Mouse (Mus musculus) kidney, embryonic 16.5 days (tissue): ENCODE measurements around the gene Ptprt. TPM values are rescaled to one million over a fixed set of nuclear protein-coding genes. Genes with fewer than 3 reads are reported as not detected.

Experiments used
- ATAC-seq: fragments of 200-750 bp; cut with Nextera tagmentation; 2 replicates; pipeline ENCODE4 v1.8.0; 2017; ENCODE audit warnings: moderate TSS enrichment; ENCODE audit not compliant: low FRiP score, low TSS enrichment
- H3K27ac ChIP-seq: fragments of 300-500 bp; sonication (generic); 2 replicates; pipeline ENCODE4 v1.5.1; 2014; ENCODE audit warnings: low read length
- H3K27me3 ChIP-seq: fragments of 300-500 bp; sonication (generic); 2 replicates; pipeline ENCODE4 v1.6.1; 2014; ENCODE audit warnings: low read length, control low read depth, mixed read lengths; ENCODE audit not compliant: insufficient read depth
- H3K36me3 ChIP-seq: fragments of 300-500 bp; sonication (generic); 2 replicates; pipeline ENCODE4 v1.6.1; 2014; ENCODE audit warnings: low read length, control low read depth, mixed read lengths; ENCODE audit not compliant: insufficient read depth
- H3K4me1 ChIP-seq: fragments of 300-500 bp; sonication (generic); 2 replicates; pipeline ENCODE4 v1.6.1; 2014; ENCODE audit warnings: low read length, control low read depth, mixed read lengths; ENCODE audit not compliant: insufficient read depth
- H3K4me2 ChIP-seq: fragments of 300-500 bp; sonication (generic); replicated peaks from 2 replicates; pipeline ENCODE4 v1.6.1; 2014; ENCODE audit warnings: low read depth, low read length
- H3K4me3 ChIP-seq: fragments of 300-500 bp; sonication (generic); 2 replicates; pipeline ENCODE4 v1.5.1; 2014; ENCODE audit warnings: mild to moderate bottlenecking, low read length
- H3K9ac ChIP-seq: fragments of 300-500 bp; sonication (generic); replicated peaks from 2 replicates; pipeline ENCODE4 v1.6.1; 2014; ENCODE audit warnings: low read length
- H3K9me3 ChIP-seq: fragments of 300-500 bp; sonication (generic); 2 replicates; pipeline ENCODE4 v1.6.1; 2016; ENCODE audit warnings: low read length, control low read depth
- WGBS: fragments of 180-500 bp; shearing (Covaris S2); extraction: QIAGEN DNeasy Blood & Tissue Kit; methylation state at CpG from one replicate; pipeline ENCODE4 v1.1.7; 2014; 5-methylcytosine and 5-hydroxymethylcytosine counted together
- polyA plus RNA-seq: library from polyadenylated mRNA; unstranded; fragments of >200 nt; fragmentation: Nextera tagmentation; extraction: Ambion mirVana; gene quantifications from 2 replicates; pipeline ENCODE4 v1.2.1, GENCODE M21; 2015

The Ptprt gene
- polyA plus RNA-seq, 1 experiment from 2014 or later: 3.2 TPM

DNA sequence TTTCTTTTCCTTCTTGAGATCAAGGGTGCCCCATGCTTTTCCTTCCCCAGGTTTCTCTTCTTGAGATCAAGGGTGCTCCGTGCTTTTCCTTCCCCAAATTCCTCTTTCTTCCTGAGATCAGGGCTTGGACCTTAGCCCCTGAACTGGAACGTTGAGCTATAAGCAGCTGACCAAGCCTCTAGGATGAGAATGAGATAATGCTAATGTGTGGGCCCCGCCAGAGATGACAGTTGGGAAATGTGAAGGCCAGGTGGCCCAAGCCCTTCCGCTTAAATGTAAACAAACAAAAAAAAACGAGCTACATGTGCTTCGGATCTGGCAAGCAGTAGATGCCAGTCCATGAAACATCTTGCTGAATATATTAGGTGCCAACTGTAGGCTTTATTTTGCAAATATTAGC is 266.3 kb downstream of the Ptprt start:
- H3K4me3 ChIP-seq: no peak overlapping the region
- no peaks in the 10 kb centered on the region for H3K27me3 ChIP-seq
- H3K27ac ChIP-seq: no peak overlapping the region
- no peak overlapping the region for H3K4me2 ChIP-seq
- no peaks in the 10 kb centered on the region; the same call in 1 of the 2 replicates for H3K9me3 ChIP-seq
- WGBS: 68% methylated on average over 6 of the region's 6 CpGs
- H3K4me1 ChIP-seq: no peaks in the 10 kb centered on the region
- no peak overlapping the region for H3K9ac ChIP-seq
- no peaks in the 10 kb centered on the region for H3K36me3 ChIP-seq
- no peak for ATAC-seq

DNA sequence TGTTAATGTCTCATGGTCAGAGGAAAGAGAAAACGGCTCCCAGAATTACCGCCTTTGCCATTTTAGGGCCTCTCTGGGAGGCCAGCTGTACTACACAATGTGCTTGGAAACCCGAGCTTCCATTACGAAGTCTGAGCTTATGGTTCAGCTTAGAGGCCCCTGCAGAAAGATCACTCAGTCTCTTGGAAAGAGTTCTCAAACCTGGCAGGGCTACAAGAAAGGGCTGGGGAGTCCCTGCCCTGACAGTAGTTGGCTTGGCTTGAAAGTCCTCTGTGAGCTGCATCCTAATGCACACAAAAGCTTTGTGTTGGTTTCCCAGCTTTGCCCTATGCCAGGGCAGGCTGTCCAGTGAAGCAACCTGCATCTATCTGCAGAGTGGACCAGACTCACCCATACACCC is 269.1 kb downstream of the Ptprt start:
- Histone ChIP-seq H3K4me3 (no peak overlapping the region), H3K4me1 (no peaks in the 10 kb centered on the region), H3K4me2 (no peak overlapping the region), H3K9me3 (no peaks in the 10 kb centered on the region; the same call in 1 of the 2 replicates), H3K36me3 (no peaks in the 10 kb centered on the region), H3K9ac (no peak overlapping the region), H3K27me3 (no peaks in the 10 kb centered on the region), H3K27ac (no peak overlapping the region)
- no peak for ATAC-seq
- whole genome bisulfite sequencing: 34% methylated on average over 4 of the region's 4 CpGs

DNA sequence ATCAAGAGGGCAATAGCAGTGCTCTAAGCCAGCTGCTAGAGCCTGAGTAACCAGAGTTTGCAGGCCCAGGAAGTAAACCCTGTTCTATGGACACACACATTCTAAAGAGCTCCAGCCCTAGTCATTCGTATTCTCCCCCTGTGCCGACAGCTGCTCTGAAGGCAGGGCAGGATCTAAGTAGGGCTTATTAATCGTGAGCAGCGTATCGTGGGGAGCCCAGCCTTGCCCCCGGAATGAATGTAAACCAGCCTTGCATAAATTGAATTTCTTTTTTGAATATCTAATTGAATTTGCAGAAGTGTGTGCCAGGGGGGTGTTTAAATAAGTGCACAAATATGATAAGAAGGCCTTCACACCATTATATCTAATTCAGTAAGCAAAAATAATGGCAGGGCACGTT is 283.6 kb downstream of the Ptprt start:
- no peak overlapping the region for H3K4me3 ChIP-seq
- H3K36me3 ChIP-seq: no peaks in the 10 kb centered on the region
- WGBS: 82% methylated on average over 7 of the region's 7 CpGs
- no peaks in the 10 kb centered on the region for H3K9me3 ChIP-seq
- H3K27ac ChIP-seq: no peak overlapping the region
- no peaks in the 10 kb centered on the region for H3K27me3 ChIP-seq
- no peaks in the 10 kb centered on the region for H3K4me1 ChIP-seq
- no peak for ATAC-seq
- H3K9ac ChIP-seq: no peak overlapping the region
- H3K4me2 ChIP-seq: no peak overlapping the region

DNA sequence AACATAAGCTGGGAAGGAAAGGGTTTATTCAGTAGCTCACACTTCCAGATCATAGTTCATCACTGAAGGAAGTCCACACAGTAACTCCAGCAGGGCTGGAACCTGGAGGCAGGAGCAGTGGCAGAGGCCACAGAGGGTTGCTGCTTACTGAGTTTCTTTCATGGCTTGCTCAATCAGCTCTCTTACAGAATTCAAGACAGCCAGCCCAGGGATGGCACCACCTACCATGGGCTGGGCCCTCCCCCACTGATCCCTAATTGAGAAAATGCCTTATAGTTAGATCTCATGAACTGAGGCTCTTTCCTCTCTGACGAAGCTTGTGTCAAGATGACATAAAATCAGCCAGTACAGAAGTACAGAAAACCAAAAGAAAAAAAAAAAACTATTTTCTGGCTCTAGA is 311.9 kb downstream of the Ptprt start:
- H3K4me3 ChIP-seq: no peak overlapping the region
- WGBS: 48% methylated on average over 1 of the region's 1 CpGs
- no peaks in the 10 kb centered on the region for H3K9me3 ChIP-seq
- no peak for ATAC-seq
- H3K9ac ChIP-seq: no peak overlapping the region
- H3K27ac ChIP-seq: no peak overlapping the region
- H3K36me3 ChIP-seq: no peaks in the 10 kb centered on the region
- H3K27me3 ChIP-seq: no peaks in the 10 kb centered on the region
- H3K4me1 ChIP-seq: no peaks in the 10 kb centered on the region
- H3K4me2 ChIP-seq: no peak overlapping the region

DNA sequence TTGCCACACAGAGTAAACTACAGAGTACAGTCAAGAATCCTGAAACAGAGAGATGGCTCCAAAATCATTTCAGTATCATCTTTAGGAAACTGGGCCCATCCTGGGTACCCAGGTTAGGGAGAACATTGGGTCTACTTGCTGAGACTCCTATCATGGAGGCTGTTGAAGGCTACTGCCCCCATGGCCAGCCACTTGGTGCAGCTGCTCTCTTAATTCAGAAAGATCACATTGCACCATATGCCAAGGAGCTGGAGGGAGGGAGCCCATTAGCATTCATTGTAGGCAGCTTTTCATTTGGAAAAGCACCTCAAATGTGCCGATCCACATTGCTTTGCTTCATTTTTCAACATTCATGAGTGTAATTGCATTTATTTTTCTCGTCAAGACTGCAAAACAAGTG is 319.1 kb downstream of the Ptprt start:
- H3K4me1 ChIP-seq: no peaks in the 10 kb centered on the region
- H3K27me3 ChIP-seq: no peaks in the 10 kb centered on the region
- no peak overlapping the region for H3K9ac ChIP-seq
- no peaks in the 10 kb centered on the region for H3K36me3 ChIP-seq
- H3K4me2 ChIP-seq: no peak overlapping the region
- ATAC-seq: no peak
- H3K27ac ChIP-seq: no peak overlapping the region
- 76% methylated on average over 2 of the region's 2 CpGs for WGBS
- no peak overlapping the region for H3K4me3 ChIP-seq
- H3K9me3 ChIP-seq: no peaks in the 10 kb centered on the region

DNA sequence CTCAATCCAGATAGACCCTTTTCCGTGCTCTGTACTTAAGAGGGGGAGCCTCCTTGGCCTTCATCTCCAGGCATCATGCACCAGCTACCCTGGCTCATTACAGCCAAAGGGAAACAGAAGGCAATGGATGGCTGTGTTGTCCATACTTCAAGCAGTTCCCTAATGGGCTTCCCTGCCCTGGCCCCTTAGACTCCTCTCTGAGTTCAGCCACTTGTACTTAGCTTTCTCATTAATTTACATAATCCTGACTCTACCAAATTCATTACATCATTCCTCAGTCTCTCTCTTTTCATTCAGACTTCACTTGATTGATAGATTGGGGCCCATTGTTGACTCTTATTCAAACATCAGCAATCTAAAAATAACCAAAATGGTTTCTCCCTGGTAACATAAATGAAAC is 320.7 kb downstream of the Ptprt start:
- Histone ChIP-seq H3K27ac (no peak overlapping the region), H3K9ac (no peak overlapping the region), H3K4me3 (no peak overlapping the region), H3K9me3 (no peaks in the 10 kb centered on the region), H3K27me3 (no peaks in the 10 kb centered on the region), H3K4me1 (no peaks in the 10 kb centered on the region), H3K4me2 (no peak overlapping the region), H3K36me3 (no peaks in the 10 kb centered on the region)
- ATAC-seq: no peak
- 92% methylated on average over 1 of the region's 1 CpGs for WGBS

DNA sequence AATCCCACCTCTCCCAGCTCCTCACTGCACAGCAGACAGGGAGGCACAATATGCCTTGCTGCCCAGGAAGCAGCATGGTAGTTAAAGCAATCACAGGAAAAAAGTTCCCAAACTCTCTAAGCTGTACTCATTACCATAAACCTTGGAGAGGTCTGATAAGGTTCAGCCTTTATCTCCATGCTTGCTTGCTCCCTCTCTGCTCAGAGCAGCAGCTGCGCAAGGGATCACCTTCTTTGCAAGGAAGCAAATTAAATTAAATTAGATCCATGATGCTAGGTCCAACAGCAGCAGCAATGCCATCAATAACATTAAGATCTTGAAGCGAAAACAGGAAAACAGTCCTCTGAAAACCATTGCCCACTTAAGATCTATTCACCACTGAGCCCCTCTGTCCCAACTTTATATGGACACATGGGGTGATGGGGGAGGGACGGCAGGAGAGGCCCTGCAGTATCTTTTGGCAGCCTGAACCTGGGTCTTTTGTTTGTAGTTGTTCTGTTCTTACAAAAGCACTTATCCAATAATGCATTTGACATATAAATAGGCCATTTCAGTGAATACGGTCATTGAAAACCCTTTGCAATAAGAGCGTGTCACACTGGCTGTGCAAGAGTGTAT is 328.8 kb downstream of the Ptprt start:
- no peaks in the 10 kb centered on the region for H3K36me3 ChIP-seq
- no peaks in the 10 kb centered on the region for H3K27me3 ChIP-seq
- no peak overlapping the region for H3K9ac ChIP-seq
- no peak overlapping the region for H3K27ac ChIP-seq
- no peak overlapping the region for H3K4me3 ChIP-seq
- WGBS: 76% methylated on average over 5 of the region's 5 CpGs
- H3K9me3 ChIP-seq: no peaks in the 10 kb centered on the region
- no peak overlapping the region for H3K4me2 ChIP-seq
- no peaks in the 10 kb centered on the region for H3K4me1 ChIP-seq
- ATAC-seq: no peak

DNA sequence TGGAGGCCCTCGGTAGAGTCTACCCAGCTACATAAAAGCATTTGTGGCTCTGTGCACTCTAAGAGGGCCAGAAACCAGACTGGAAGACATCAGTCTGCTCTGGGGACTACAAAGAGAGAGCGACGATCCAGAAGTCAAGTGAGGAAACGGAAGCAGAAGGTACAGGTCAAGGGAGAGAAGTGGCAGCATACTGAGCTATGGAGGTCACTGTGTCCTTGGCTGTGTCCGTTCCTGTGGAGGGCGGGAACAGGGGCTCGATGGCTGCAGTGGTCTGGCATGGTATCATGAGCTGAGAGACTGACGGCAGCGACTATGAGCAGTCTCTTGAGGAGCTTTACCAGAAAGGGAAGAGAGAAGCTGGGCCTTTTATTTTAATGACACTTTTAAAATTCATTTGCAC is 331.5 kb downstream of the Ptprt start:
- Histone ChIP-seq H3K36me3 (no peaks in the 10 kb centered on the region), H3K4me3 (no peak overlapping the region), H3K4me1 (no peaks in the 10 kb centered on the region), H3K27ac (no peak overlapping the region), H3K4me2 (no peak overlapping the region), H3K27me3 (no peaks in the 10 kb centered on the region), H3K9ac (no peak overlapping the region), H3K9me3 (no peaks in the 10 kb centered on the region)
- WGBS: 92% methylated on average over 9 of the region's 9 CpGs
- ATAC-seq: no peak

DNA sequence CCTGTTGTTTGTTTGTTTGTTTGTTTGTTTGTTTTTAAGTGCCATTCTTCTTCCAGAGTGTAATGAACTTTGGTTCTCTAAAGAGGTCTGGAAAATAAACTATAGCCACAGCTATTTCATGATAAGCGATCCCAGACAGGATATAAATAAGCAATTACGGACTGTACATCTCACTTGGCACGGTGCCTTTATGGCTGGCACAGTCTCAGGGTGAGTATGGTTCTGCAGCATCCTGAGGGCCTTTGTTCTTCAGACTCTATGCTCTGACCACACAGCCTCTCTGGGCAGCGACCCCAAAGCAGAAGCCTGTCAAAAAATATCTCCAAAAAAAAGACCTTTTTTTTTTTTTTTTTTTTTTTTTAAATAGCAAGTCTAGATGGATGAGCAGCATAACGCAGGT is 338.5 kb downstream of the Ptprt start:
- H3K36me3 ChIP-seq: no peaks in the 10 kb centered on the region
- H3K27me3 ChIP-seq: no peaks in the 10 kb centered on the region
- no peak overlapping the region for H3K27ac ChIP-seq
- H3K9ac ChIP-seq: no peak overlapping the region
- WGBS: 73% methylated on average over 5 of the region's 5 CpGs
- H3K4me2 ChIP-seq: no peak overlapping the region
- H3K4me3 ChIP-seq: no peak overlapping the region
- H3K9me3 ChIP-seq: no peaks in the 10 kb centered on the region; the same call in 1 of the 2 replicates
- no peaks in the 10 kb centered on the region for H3K4me1 ChIP-seq
- ATAC-seq: no peak

DNA sequence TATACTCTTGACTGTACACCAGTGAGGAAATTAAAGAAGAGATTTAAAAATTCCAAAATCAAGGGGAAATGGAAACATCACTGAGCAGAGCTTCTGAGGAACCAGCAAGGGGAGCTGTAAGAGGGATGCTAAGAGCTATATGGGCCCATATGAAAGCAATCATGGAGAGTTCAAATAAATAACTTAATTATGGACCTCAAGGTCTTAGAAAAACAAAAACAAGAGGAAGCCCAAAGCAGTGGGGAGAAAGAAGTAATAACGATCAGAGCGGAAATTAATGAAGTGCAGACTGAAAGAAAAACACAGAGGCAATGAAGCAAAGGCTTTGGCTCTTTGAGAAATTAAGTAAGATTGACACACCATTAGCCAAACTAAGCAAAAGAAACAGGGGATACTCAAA is 353.0 kb downstream of the Ptprt start:
- Histone ChIP-seq H3K4me2 (no peak overlapping the region), H3K4me3 (no peak overlapping the region), H3K27me3 (no peaks in the 10 kb centered on the region), H3K27ac (no peak overlapping the region), H3K9ac (no peak overlapping the region), H3K9me3 (no peaks in the 10 kb centered on the region), H3K36me3 (no peaks in the 10 kb centered on the region), H3K4me1 (no peaks in the 10 kb centered on the region)
- WGBS: 18% methylated on average over 2 of the region's 2 CpGs
- ATAC-seq: peak; percentile 79; the same call in 1 of the 2 replicates
